Mouse (Mus musculus) midbrain, embryonic 10.5 days (tissue): Measurements from ENCODE around the gene Slc28a3. TPM values are rescaled to one million over a fixed set of nuclear protein-coding genes. Genes with fewer than 3 reads are reported as not detected.

Experiments
- DNase-seq: peaks from one replicate; pipeline ENCODE4 v3.0.0-alpha.2; 2017; ENCODE audit warnings: low spot score
- H3K27ac ChIP-seq: fragments of 300-500 bp; sonication (generic); replicated peaks from 2 replicates; pipeline ENCODE4 v1.5.1; 2016; ENCODE audit warnings: mild to moderate bottlenecking
- H3K27me3 ChIP-seq: fragments of 300-500 bp; sonication (generic); 2 replicates; pipeline ENCODE4 v1.6.1; 2016; ENCODE audit warnings: low read depth, mild to moderate bottlenecking; ENCODE audit not compliant: poor library complexity, severe bottlenecking
- H3K36me3 ChIP-seq: fragments of 300-500 bp; sonication (generic); 2 replicates; pipeline ENCODE4 v1.6.1; 2016; ENCODE audit warnings: mild to moderate bottlenecking, moderate library complexity
- H3K4me1 ChIP-seq: fragments of 300-500 bp; sonication (generic); 2 replicates; pipeline ENCODE4 v1.6.1; 2016
- H3K4me3 ChIP-seq: fragments of 300-500 bp; sonication (generic); 2 replicates; pipeline ENCODE4 v1.5.1; 2016; ENCODE audit warnings: mild to moderate bottlenecking, moderate library complexity
- H3K9me3 ChIP-seq: fragments of 300-500 bp; sonication (generic); replicated peaks from 2 replicates; pipeline ENCODE4 v1.6.1; 2016; ENCODE audit warnings: mild to moderate bottlenecking
- WGBS: fragments of 180-500 bp; shearing (Covaris S2); methylation state at CpG from one replicate; pipeline ENCODE4 v1.1.7; 2016; 5-methylcytosine and 5-hydroxymethylcytosine counted together
- polyA plus RNA-seq: library from polyadenylated mRNA; unstranded; fragments of >200 nt; fragmentation: Nextera tagmentation; extraction: Ambion mirVana; gene quantifications from 2 replicates; pipeline ENCODE4 v1.2.1, GENCODE M21; 2016

The Slc28a3 gene
- polyA plus RNA-seq, 1 experiment from 2014 or later = not detected

GRCm38 (mm10) chr13:58514147-58514727 lies 96.4 kb downstream of the Slc28a3 start:
- H3K27ac ChIP-seq = no peak overlapping the region
- no peaks in the 10 kb centered on the region for H3K27me3 ChIP-seq
- no peak for DNase-seq
- WGBS = 83% methylated on average over 8 of the region's 8 CpGs
- no peaks in the 10 kb centered on the region for H3K36me3 ChIP-seq
- H3K9me3 ChIP-seq = no peaks in the 10 kb centered on the region
- H3K4me3 ChIP-seq = no peak overlapping the region
- 0 out of 2 replicates have a peak, but pooled peaks cover 6% of the 10 kb centered on the region for H3K4me1 ChIP-seq

GRCm38 (mm10) chr13:58511926-58512325 lies 98.8 kb downstream of the Slc28a3 start:
- H3K4me1 ChIP-seq = no peaks in the 10 kb centered on the region
- no peak overlapping the region for H3K4me3 ChIP-seq
- DNase-seq = no peak
- H3K27me3 ChIP-seq = no peaks in the 10 kb centered on the region
- 75% methylated on average over 2 of the region's 2 CpGs for WGBS
- H3K27ac ChIP-seq = no peak overlapping the region
- H3K36me3 ChIP-seq = no peaks in the 10 kb centered on the region
- H3K9me3 ChIP-seq = no peaks in the 10 kb centered on the region

- Histone ChIP-seq H3K27ac (no peak overlapping the region), H3K27me3 (no peaks in the 10 kb centered on the region), H3K9me3 (no peaks in the 10 kb centered on the region), H3K4me1 (no peaks in the 10 kb centered on the region), H3K4me3 (no peak overlapping the region), H3K36me3 (no peaks in the 10 kb centered on the region)
- 94% methylated on average over 9 of the region's 9 CpGs for WGBS
- DNase-seq = no peak
Measured at GRCm38 (mm10) chr13:58511248-58511647, 99.4 kb downstream of the Slc28a3 start.

- Histone ChIP-seq H3K36me3 (no peaks in the 10 kb centered on the region), H3K9me3 (no peaks in the 10 kb centered on the region), H3K4me3 (no peak overlapping the region), H3K27ac (no peak overlapping the region), H3K4me1 (no peaks in the 10 kb centered on the region), H3K27me3 (no peaks in the 10 kb centered on the region)
- 59% methylated on average over 3 of the region's 3 CpGs for WGBS
- DNase-seq = no peak
Measured at GRCm38 (mm10) chr13:58509241-58509640, 101.4 kb downstream of the Slc28a3 start.

DNA sequence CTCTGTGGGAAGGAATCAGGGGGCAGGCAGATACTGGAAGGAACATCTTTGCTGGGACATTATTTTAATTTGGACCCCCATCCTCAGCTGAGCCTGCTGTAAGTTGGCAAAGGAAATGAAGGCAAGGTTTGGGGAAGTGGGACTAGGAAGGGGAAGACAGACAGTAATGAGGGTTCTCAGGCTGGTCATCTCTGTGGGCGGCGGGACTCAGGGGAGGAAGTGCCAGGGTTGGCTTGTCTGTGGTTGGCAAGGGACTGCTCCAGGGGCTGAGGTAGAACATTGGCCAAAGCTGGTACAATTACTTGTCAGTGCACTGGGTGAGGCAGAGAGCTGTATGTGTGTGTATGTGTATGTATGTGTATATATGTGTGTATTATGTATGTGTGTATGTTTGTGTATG lies 107.1 kb downstream of the Slc28a3 start:
- WGBS = 87% methylated on average over 2 of the region's 2 CpGs
- DNase-seq = no peak
- H3K27me3 ChIP-seq = no peaks in the 10 kb centered on the region
- H3K36me3 ChIP-seq = no peaks in the 10 kb centered on the region
- H3K4me1 ChIP-seq = no peaks in the 10 kb centered on the region
- no peak overlapping the region for H3K4me3 ChIP-seq
- H3K9me3 ChIP-seq = no peaks in the 10 kb centered on the region
- no peak overlapping the region for H3K27ac ChIP-seq

GRCm38 (mm10) chr13:58497809-58498208 lies 112.9 kb downstream of the Slc28a3 start:
- Histone ChIP-seq H3K36me3 (no peaks in the 10 kb centered on the region), H3K4me1 (peaks cover 20% of the 10 kb centered on the region), H3K27ac (no peak overlapping the region), H3K4me3 (no peak overlapping the region), H3K9me3 (no peaks in the 10 kb centered on the region), H3K27me3 (no peaks in the 10 kb centered on the region)
- 86% methylated on average over 12 of the region's 12 CpGs for WGBS
- DNase-seq = no peak

Other genes starting within 250 kb of the Slc28a3 start
- 29.1 and 30.1 TPM in 2 replicates for gene 2210016F16Rik, start 225.7 kb downstream of the Slc28a3 start, polyA plus RNA-seq
- gene Rmi1, start 208.6 kb downstream of the Slc28a3 start, polyA plus RNA-seq = 27.4 and 31.2 TPM in 2 replicates
- gene Hnrnpk, start 207.5 kb downstream of the Slc28a3 start, polyA plus RNA-seq = 2,221 and 2,293 TPM in 2 replicates
- 14.8 and 24.8 TPM in 2 replicates for gene Ntrk2, start 195.7 kb upstream of the Slc28a3 start, polyA plus RNA-seq